Comparison of ENCODE assay signal across 7 mouse cellular contexts in genomic region chr17:80206671-80207581, GRCm38 (mm10). TPM values are rescaled to one million over a fixed set of nuclear protein-coding genes. Genes with fewer than 3 reads are reported as not detected.
DNase-seq lines count a peak whose midpoint lies in the region; ATAC-seq lines count a peak whose summit lies in the region.

Gene Srsf7, minus strand, starts transcription at chr17:80207307.
Gene Ttc39d, plus strand, starts transcription at chr17:80207460.

- peak within 1 kb of the TSS; percentile 93 for H3K4me3 ChIP-seq in embryonic facial prominence, embryonic 12.5 days
- H3K4me3 ChIP-seq in limb, embryonic 11.5 days (ENCODE audit: low read depth, low read length) = peak within 1 kb of the TSS; percentile 87
- H3K4me3 ChIP-seq in midbrain, embryonic 14.5 days (replicated peaks; ENCODE audit: low read depth, low read length) = peak within 1 kb of the TSS; percentile 89

- H3K36me3 ChIP-seq in embryonic facial prominence, embryonic 12.5 days = peaks cover 27% of the 10 kb centered on the region
- peaks cover 13% of the 10 kb centered on the region for H3K36me3 ChIP-seq in limb, embryonic 11.5 days (ENCODE audit: control insufficient read depth, insufficient read depth, low read length)
- peaks cover 30% of the 10 kb centered on the region for H3K36me3 ChIP-seq in midbrain, embryonic 14.5 days (ENCODE audit: control insufficient read depth, insufficient read depth, low read length)

- H3K4me2 ChIP-seq in embryonic facial prominence, embryonic 12.5 days (replicated peaks) = peak within 1 kb of the TSS; percentile 89
- H3K4me2 ChIP-seq in limb, embryonic 11.5 days (ENCODE audit: low read depth, severe bottlenecking) = peak within 1 kb of the TSS; percentile 64
- H3K4me2 ChIP-seq in midbrain, embryonic 14.5 days (ENCODE audit: low read length) = peak within 1 kb of the TSS; percentile 93

- no peaks in the 10 kb centered on the region for H3K9me3 ChIP-seq in embryonic facial prominence, embryonic 12.5 days
- H3K9me3 ChIP-seq in limb, embryonic 11.5 days (ENCODE audit: control insufficient read depth, low read length) = no peaks in the 10 kb centered on the region
- H3K9me3 ChIP-seq in midbrain, embryonic 14.5 days (ENCODE audit: control insufficient read depth, low read length) = no peaks in the 10 kb centered on the region

- H3K27ac ChIP-seq in embryonic facial prominence, embryonic 12.5 days = peak within 1 kb of the TSS; percentile 99
- peak within 1 kb of the TSS; percentile 96 for H3K27ac ChIP-seq in limb, embryonic 11.5 days (replicated peaks; ENCODE audit: low read depth, low read length)
- peak within 1 kb of the TSS; percentile 99 for H3K27ac ChIP-seq in midbrain, embryonic 14.5 days (replicated peaks; ENCODE audit: low read depth, low read length)

- no peaks in the 10 kb centered on the region for H3K27me3 ChIP-seq in embryonic facial prominence, embryonic 12.5 days
- H3K27me3 ChIP-seq in limb, embryonic 11.5 days (ENCODE audit: control insufficient read depth, insufficient read depth, low read length) = no peaks in the 10 kb centered on the region
- no peaks in the 10 kb centered on the region for H3K27me3 ChIP-seq in midbrain, embryonic 14.5 days (ENCODE audit: control insufficient read depth, insufficient read depth, low read length)

- peak; percentile 90 for ATAC-seq in embryonic facial prominence, embryonic 12.5 days (ENCODE audit: insufficient number of reproducible peaks, insufficient read depth, low FRiP score, low TSS enrichment)
- ATAC-seq in limb, embryonic 11.5 days (ENCODE audit: insufficient number of reproducible peaks, low FRiP score, low TSS enrichment, low read depth) = peak; percentile 94
- peak; percentile 93 for ATAC-seq in midbrain, embryonic 14.5 days (ENCODE audit: low FRiP score, low TSS enrichment)

- peak; percentile 96 for DNase-seq in adrenal gland, postnatal 25 days
- DNase-seq in heart, adult 11 months = peak; percentile 100
- peak; percentile 99 for DNase-seq in kidney, adult 18-20 months
- peak; percentile 100 for DNase-seq in limb, embryonic 11.5 days (ENCODE audit: low spot score)
- peak; percentile 100 for DNase-seq in midbrain, embryonic 14.5 days
- peak; percentile 95 to 98 for DNase-seq in spleen, adult 18-20 months

- under 1% methylated on average over 88 of the region's 95 CpGs for WGBS in embryonic facial prominence, embryonic 12.5 days
- WGBS in limb, embryonic 11.5 days = under 1% methylated on average over 94 of the region's 95 CpGs
- under 1% methylated on average over 93 of the region's 95 CpGs for WGBS in midbrain, embryonic 14.5 days

- peaks cover 6% of the 10 kb centered on the region; the same call in 1 of the 2 replicates for H3K4me1 ChIP-seq in embryonic facial prominence, embryonic 12.5 days
- H3K4me1 ChIP-seq in limb, embryonic 11.5 days (ENCODE audit: control insufficient read depth, insufficient read depth, low read length) = 0 out of 2 replicates have a peak, but pooled peaks cover 3% of the 10 kb centered on the region
- peaks cover 9% of the 10 kb centered on the region for H3K4me1 ChIP-seq in midbrain, embryonic 14.5 days (ENCODE audit: control insufficient read depth, insufficient read depth, low read length)

- H3K9ac ChIP-seq in embryonic facial prominence, embryonic 12.5 days = peak within 1 kb of the TSS; percentile 98
- H3K9ac ChIP-seq in limb, embryonic 11.5 days (ENCODE audit: low read length) = peak within 1 kb of the TSS; percentile 98
- H3K9ac ChIP-seq in midbrain, embryonic 14.5 days (replicated peaks; ENCODE audit: low read length) = peak within 1 kb of the TSS; percentile 98

RNA-seq across cellular contexts. Expression of gene Srsf7, which starts in this region (rescaled TPM):
- 119 and 126 TPM in 2 replicates for total RNA-seq in adrenal gland, postnatal 25 days (2021)
- 723 and 760 TPM in 2 replicates for polyA plus RNA-seq in embryonic facial prominence, embryonic 12.5 days (2016; fragmentation: Nextera tagmentation; extraction: Ambion mirVana)
- polyA plus RNA-seq in limb, embryonic 11.5 days (2014; fragmentation: Nextera tagmentation; extraction: Ambion mirVana) = 939 and 946 TPM in 2 replicates
- 459 and 531 TPM in 2 replicates for polyA plus RNA-seq in midbrain, embryonic 14.5 days (2014; fragmentation: Nextera tagmentation; extraction: Ambion mirVana)

RNA-seq across cellular contexts. Expression of gene Ttc39d, which starts in this region (rescaled TPM):
- total RNA-seq in adrenal gland, postnatal 25 days (2021) = 0.24 TPM in 1 of 2 replicates, not detected in the other
- polyA plus RNA-seq in embryonic facial prominence, embryonic 12.5 days (2016; fragmentation: Nextera tagmentation; extraction: Ambion mirVana) = 0.10 TPM in 2 replicates
- 0.19 and 0.21 TPM in 2 replicates for polyA plus RNA-seq in limb, embryonic 11.5 days (2014; fragmentation: Nextera tagmentation; extraction: Ambion mirVana)
- polyA plus RNA-seq in midbrain, embryonic 14.5 days (2014; fragmentation: Nextera tagmentation; extraction: Ambion mirVana) = 0.11 TPM in 1 of 2 replicates, not detected in the other

Comparison
In these comparisons a context has a peak if more than half of its experiments do, and no peak if none do; other contexts are left out.
1. Peak in every context shown above with its lines: DNase-seq, ATAC-seq, H3K4me3 ChIP-seq and H3K27ac ChIP-seq.